Comparison of ENCODE assay signal across 19 mouse cellular contexts in genomic region chr3:100906128-100906527, GRCm38 (mm10). TPM values are rescaled to one million over a fixed set of nuclear protein-coding genes. Genes with fewer than 3 reads are reported as not detected.
DNase-seq lines count a peak whose midpoint lies in the region; ATAC-seq and TF ChIP-seq lines count a peak whose summit lies in the region.
"Had no signal": no experiment of that assay in that cellular context is flagged by ENCODE, and none has a peak within 500 bp of the region (broad histone marks: within the 10 kb centered on the region; RNA-seq: fewer than 3 reads in every experiment).

No protein-coding gene starts in this region.

- 0 out of 2 replicates have a peak, but pooled peaks have one; percentile 9 for TF ChIP-seq EP300 in CH12.LX (IDR thresholded peaks at IDR 0.05; ENCODE audit: low read length)
- TF ChIP-seq EP300 in stomach, postnatal 0 days (optimal IDR thresholded peaks at IDR 0.05) = no peak

- ATAC-seq in hematopoietic stem cell, adult 5-6 weeks (replicated peaks in 1 of 2; ENCODE audit: insufficient read depth in 1 of 2, low FRiP score in 2 of 2, low TSS enrichment in 1 of 2, low read depth in 1 of 2, poor library complexity in 2 of 2, severe bottlenecking in 2 of 2) = peak; percentile 34 to 46; a peak in 3 of 4 replicates
- ATAC-seq in stomach, postnatal 0 days (ENCODE audit: low FRiP score, low TSS enrichment) = 0 out of 2 replicates have a peak, but pooled peaks have one; percentile 54
- ATAC-seq in forebrain, postnatal 0 days = no peak
- ATAC-seq: forebrain, embryonic 16.5 days had no signal

- H3K36me3 ChIP-seq in CH12.LX (replicated peaks in 1 of 2; ENCODE audit: control insufficient read depth in 1 of 2, insufficient read depth in 1 of 2, low read length in 1 of 2) = no peaks in the 10 kb centered on the region
- H3K36me3 ChIP-seq in stomach, postnatal 0 days (ENCODE audit: control insufficient read depth, insufficient read depth, low read length) = no peaks in the 10 kb centered on the region
- no peaks in the 10 kb centered on the region for H3K36me3 ChIP-seq in forebrain, postnatal 0 days (ENCODE audit: insufficient read depth)
- H3K36me3 ChIP-seq: embryonic facial prominence, embryonic 13.5 days; forebrain, embryonic 12.5 days; hindbrain, embryonic 12.5 days had no signal

- no peak overlapping the region for H3K9ac ChIP-seq in CH12.LX (ENCODE audit: insufficient read depth, low read depth)
- no peak overlapping the region for H3K9ac ChIP-seq in stomach, postnatal 0 days (ENCODE audit: low read length)
- H3K9ac ChIP-seq in forebrain, postnatal 0 days = no peak overlapping the region
- H3K9ac ChIP-seq: embryonic facial prominence, embryonic 13.5 days; forebrain, embryonic 12.5 days; hindbrain, embryonic 12.5 days had no signal

- no peak for TF ChIP-seq POLR2A in CH12.LX (IDR thresholded peaks at IDR 0.05; ENCODE audit: low read depth, low read length)

- no peak for TF ChIP-seq CTCF in CH12.LX (conservative IDR thresholded peaks at IDR 0.05 in 1 of 2, IDR thresholded peaks at IDR 0.05 in 1 of 2; ENCODE audit: low read depth in 2 of 2, low read length in 2 of 2)
- TF ChIP-seq CTCF in stomach, postnatal 0 days (IDR thresholded peaks at IDR 0.05; ENCODE audit: low read depth) = no peak
- TF ChIP-seq CTCF in forebrain, postnatal 0 days (IDR thresholded peaks at IDR 0.05; ENCODE audit: low read depth) = no peak

- H3K79me2 ChIP-seq in CH12.LX (replicated peaks; ENCODE audit: control insufficient read depth, extremely low read depth, insufficient read depth, poor library complexity, severe bottlenecking) = no peaks in the 10 kb centered on the region

- 34% methylated on average over 6 of the region's 6 CpGs for WGBS in stomach, postnatal 0 days
- WGBS in forebrain, postnatal 0 days = 89% methylated on average over 6 of the region's 6 CpGs

- dilution Hi-C loops in CH12.LX (cut with MboI; ENCODE audit: extremely low pct_ligation_motif_present, extremely low pct_unique_long_range_greater_than_20kb, low sequenced_read_pairs) = no loop called here

- H3K4me2 ChIP-seq in CH12.LX (ENCODE audit: insufficient read depth, low read depth, poor library complexity, severe bottlenecking) = no peak overlapping the region
- no peak overlapping the region for H3K4me2 ChIP-seq in stomach, postnatal 0 days (replicated peaks; ENCODE audit: low read depth)
- no peak overlapping the region for H3K4me2 ChIP-seq in forebrain, postnatal 0 days (ENCODE audit: low read depth)
- H3K4me2 ChIP-seq: embryonic facial prominence, embryonic 13.5 days; forebrain, embryonic 12.5 days; heart, embryonic 11.5 days; hindbrain, embryonic 12.5 days had no signal

- H3K4me3 ChIP-seq in CH12.LX (replicated peaks in 1 of 3; ENCODE audit: low read depth in 2 of 3, low read length in 2 of 3, poor library complexity in 1 of 3) = no peak overlapping the region
- no peak overlapping the region for H3K4me3 ChIP-seq in stomach, postnatal 0 days (ENCODE audit: low read depth, low read length)
- H3K4me3 ChIP-seq in forebrain, postnatal 0 days (ENCODE audit: low read depth, low read length) = no peak overlapping the region
- H3K4me3 ChIP-seq: embryonic facial prominence, embryonic 13.5 days; forebrain, embryonic 12.5 days; hindbrain, embryonic 12.5 days had no signal

- in situ Hi-C loops in CH12.LX (cut with MboI; ENCODE audit: low pct_ligation_motif_present, low pct_unique_long_range_greater_than_20kb, low sequenced_read_pairs) = loop anchor here (10.0 to 25.0 kb wide), 2 partner anchors 144 to 211 kb away; no protein-coding TSS in a partner anchor

- H3K27me3 ChIP-seq in CH12.LX (replicated peaks) = no peaks in the 10 kb centered on the region
- no peaks in the 10 kb centered on the region for H3K27me3 ChIP-seq in stomach, postnatal 0 days (ENCODE audit: control insufficient read depth, insufficient read depth, low read length)
- H3K27me3 ChIP-seq in forebrain, postnatal 0 days (ENCODE audit: insufficient read depth, low read length) = no peaks in the 10 kb centered on the region
- H3K27me3 ChIP-seq: embryonic facial prominence, embryonic 13.5 days; forebrain, embryonic 12.5 days; hindbrain, embryonic 12.5 days had no signal

- H3K4me1 ChIP-seq in CH12.LX (ENCODE audit: control insufficient read depth in 1 of 2, insufficient read depth in 2 of 2) = peaks cover 7 to 30% of the 10 kb centered on the region in 2 experiments
- no peaks in the 10 kb centered on the region for H3K4me1 ChIP-seq in stomach, postnatal 0 days (replicated peaks; ENCODE audit: control insufficient read depth, insufficient read depth)
- no peaks in the 10 kb centered on the region for H3K4me1 ChIP-seq in forebrain, postnatal 0 days (ENCODE audit: insufficient read depth)
- H3K4me1 ChIP-seq: forebrain, embryonic 12.5 days; hindbrain, embryonic 12.5 days had no signal

- TF ChIP-seq RAD21 in CH12.LX (IDR thresholded peaks at IDR 0.05; ENCODE audit: low read depth, low read length) = no peak

- no peaks in the 10 kb centered on the region for H3K9me3 ChIP-seq in CH12.LX (replicated peaks; ENCODE audit: low read length)
- no peaks in the 10 kb centered on the region for H3K9me3 ChIP-seq in stomach, postnatal 0 days (ENCODE audit: control insufficient read depth, low read length)
- H3K9me3 ChIP-seq in forebrain, postnatal 0 days (ENCODE audit: low read length) = no peaks in the 10 kb centered on the region
- H3K9me3 ChIP-seq: embryonic facial prominence, embryonic 13.5 days; forebrain, embryonic 12.5 days; hindbrain, embryonic 12.5 days had no signal

- H3K27ac ChIP-seq in CH12.LX (ENCODE audit: insufficient read depth, low read depth) = no peak overlapping the region
- H3K27ac ChIP-seq in stomach, postnatal 0 days (replicated peaks) = no peak overlapping the region
- H3K27ac ChIP-seq in forebrain, postnatal 0 days (ENCODE audit: low read depth, low read length) = no peak overlapping the region
- H3K27ac ChIP-seq: embryonic facial prominence, embryonic 13.5 days; forebrain, embryonic 12.5 days; hindbrain, embryonic 12.5 days; hindbrain, postnatal 0 days had no signal

- DNase-seq in heart, adult 11 months = peak; percentile 85
- DNase-seq in heart, adult 8-10 months (ENCODE audit: low spot score) = no peak
- DNase-seq in CH12.LX (ENCODE audit: extremely low read depth) = no peak
- DNase-seq in stomach, postnatal 0 days (ENCODE audit: low spot score) = no peak
- DNase-seq in forebrain, postnatal 0 days = no peak
- DNase-seq in lung, adult 18-20 months = no peak
- DNase-seq: adrenal gland, postnatal 10 days; cerebellum, adult 11-12 months; cerebellum, adult 9-10 months; cerebellum, postnatal 25 days; gastrocnemius, postnatal 14 days; heart, adult 18-20 months had no signal

TF ChIP-seq in CH12.LX, 34 proteins besides CTCF, POLR2A, EP300 and RAD21:
- TF ChIP-seq ELF1 (IDR thresholded peaks at IDR 0.05; ENCODE audit: low read depth, low read length) = no peak
- no peak for TF ChIP-seq CHD2 (IDR thresholded peaks at IDR 0.05; ENCODE audit: low read length)
- TF ChIP-seq USF2 (conservative IDR thresholded peaks at IDR 0.05; ENCODE audit: low read depth, low read length) = no peak
- TF ChIP-seq ZC3H11A (IDR thresholded peaks at IDR 0.05; ENCODE audit: low read depth, low read length) = no peak
- no peak for TF ChIP-seq SIN3A (IDR thresholded peaks at IDR 0.05; ENCODE audit: low read length)
- no peak for TF ChIP-seq GABPA (IDR thresholded peaks at IDR 0.05; ENCODE audit: insufficient replicate concordance, low read depth, low read length)

RNA-seq across cellular contexts. Expression of gene Trim45, which starts 15.9 kb away (rescaled TPM):
- 10 to 100 TPM; 10.1 to 13.1 (median 10.8) TPM for total RNA-seq in heart, adult 8-10 months (2022)
- 3.4 and 4.4 TPM in 2 replicates for total RNA-seq in CH12.LX (2012; rRNA removed)
- 2.2 and 2.7 TPM in 2 replicates for total RNA-seq in CH12.LX (2014; rRNA removed)
- 2.1 and 3.3 TPM in 2 replicates for polyA plus RNA-seq in CH12.LX (2012; ENCODE audit: insufficient read length, low read depth)
- total RNA-seq in hematopoietic stem cell, adult 5-6 weeks (2017) = 7.8 and 9.6 TPM in 2 replicates
- polyA plus RNA-seq in stomach, postnatal 0 days (2015; fragmentation: Nextera tagmentation; extraction: Ambion mirVana) = 2.6 and 2.8 TPM in 2 replicates
- total RNA-seq in forebrain, postnatal 0 days (2014; rRNA removed) = 9.6 and 12.0 TPM in 2 replicates
- 4.3 and 5.3 TPM in 2 replicates for polyA plus RNA-seq in forebrain, postnatal 0 days (2015; fragmentation: Nextera tagmentation; extraction: Ambion mirVana)
